Mouse (Mus musculus) midbrain, postnatal 0 days (tissue): Measurements from ENCODE around the gene Card19. TPM values are rescaled to one million over a fixed set of nuclear protein-coding genes. Genes with fewer than 3 reads are reported as not detected.
A peak's percentile ranks its signal among the peaks of the same experiment; 100 is the strongest.

Experiments
- ATAC-seq: fragments of 200-750 bp; cut with Nextera tagmentation; 2 replicates; pipeline ENCODE4 v1.8.0; 2017; ENCODE audit warnings: moderate number of reproducible peaks, mild to moderate bottlenecking, moderate TSS enrichment, moderate library complexity; ENCODE audit not compliant: low FRiP score
- DNase-seq: peaks from one replicate; pipeline ENCODE4 v3.0.0-alpha.2; 2015; ENCODE audit warnings: low spot score
- H3K27ac ChIP-seq: fragments of 300-500 bp; sonication (generic); 2 replicates; pipeline ENCODE4 v1.5.1; 2014; ENCODE audit warnings: low read depth, mild to moderate bottlenecking, low read length, mixed read lengths
- H3K27me3 ChIP-seq: fragments of 300-500 bp; sonication (generic); 2 replicates; pipeline ENCODE4 v1.6.1; 2014; ENCODE audit warnings: low read length, control low read depth, mixed read lengths; ENCODE audit not compliant: insufficient read depth
- H3K36me3 ChIP-seq: fragments of 300-500 bp; sonication (generic); 2 replicates; pipeline ENCODE4 v1.6.1; 2014; ENCODE audit warnings: low read length, control low read depth, mixed read lengths; ENCODE audit not compliant: insufficient read depth
- H3K4me1 ChIP-seq: fragments of 300-500 bp; sonication (generic); 2 replicates; pipeline ENCODE4 v1.6.1; 2014; ENCODE audit warnings: mild to moderate bottlenecking, control low read depth, antibody characterized with exemption, low read length, mixed read lengths; ENCODE audit not compliant: insufficient read depth
- H3K4me2 ChIP-seq: fragments of 300-500 bp; sonication (generic); 2 replicates; pipeline ENCODE4 v1.6.1; 2014; ENCODE audit warnings: low read depth, mild to moderate bottlenecking, low read length, mixed read lengths; ENCODE audit not compliant: poor library complexity, severe bottlenecking
- H3K4me3 ChIP-seq: fragments of 300-500 bp; sonication (generic); 2 replicates; pipeline ENCODE4 v1.5.1; 2014; ENCODE audit warnings: low read depth, mild to moderate bottlenecking, low read length, moderate library complexity
- H3K9ac ChIP-seq: fragments of 300-500 bp; sonication (generic); replicated peaks from 2 replicates; pipeline ENCODE4 v1.6.1; 2014; ENCODE audit warnings: mild to moderate bottlenecking, low read length, moderate library complexity, mixed read lengths; ENCODE audit not compliant: poor library complexity, severe bottlenecking
- H3K9me3 ChIP-seq: fragments of 300-500 bp; sonication (generic); 2 replicates; pipeline ENCODE4 v1.6.1; 2016; ENCODE audit warnings: low read length, control low read depth
- CTCF ChIP-seq: IDR thresholded peaks from 2 replicates; pipeline ENCODE4 v1.5.1; 2016; ENCODE audit warnings: antibody characterized with exemption, mild to moderate bottlenecking
- WGBS: fragments of 180-500 bp; shearing (Covaris S2); extraction: QIAGEN DNeasy Blood & Tissue Kit; methylation state at CpG from one replicate; pipeline ENCODE4 v1.1.7; 2014; 5-methylcytosine and 5-hydroxymethylcytosine counted together
- polyA plus RNA-seq: library from polyadenylated mRNA; unstranded; fragments of >200 nt; fragmentation: Nextera tagmentation; extraction: Ambion mirVana; gene quantifications from 2 replicates; pipeline ENCODE4 v1.2.1, GENCODE M21; 2015
- total RNA-seq: library from RNA; depleted of rRNA; stranded (reverse); fragments of >200 nt; gene quantifications from 2 replicates; pipeline ENCODE4 v1.2.3, GENCODE M21; 2014

Card19 gene
- total and polyA plus RNA-seq, 2 experiments from 2014 or later, result 32.7 to 44.5 TPM

GRCm38 (mm10) chr13:49170623-49171022 lies 45.2 kb downstream of the Card19 start:
- no peaks in the 10 kb centered on the region for H3K4me1 ChIP-seq
- no peak overlapping the region for H3K4me3 ChIP-seq
- H3K27me3 ChIP-seq, result no peaks in the 10 kb centered on the region
- H3K9ac ChIP-seq, result no peak overlapping the region
- no peak overlapping the region for H3K4me2 ChIP-seq
- no peak overlapping the region for H3K27ac ChIP-seq
- TF ChIP-seq CTCF, result no peak
- 94% methylated on average over 11 of the region's 11 CpGs for WGBS
- ATAC-seq (no peak), DNase-seq (no peak)
- H3K9me3 ChIP-seq, result no peaks in the 10 kb centered on the region
- H3K36me3 ChIP-seq, result no peaks in the 10 kb centered on the region

GRCm38 (mm10) chr13:49169448-49170207 lies 46.2 kb downstream of the Card19 start:
- no peak overlapping the region for H3K9ac ChIP-seq
- no peaks in the 10 kb centered on the region for H3K9me3 ChIP-seq
- no peak overlapping the region for H3K4me3 ChIP-seq
- no peaks in the 10 kb centered on the region for H3K36me3 ChIP-seq
- H3K4me2 ChIP-seq, result no peak overlapping the region
- no peaks in the 10 kb centered on the region for H3K4me1 ChIP-seq
- no peaks in the 10 kb centered on the region for H3K27me3 ChIP-seq
- peak; percentile 55; the same call in 1 of the 2 replicates for ATAC-seq
- WGBS, result 25% methylated on average over 17 of the region's 17 CpGs
- H3K27ac ChIP-seq, result no peak overlapping the region
- peak; percentile 91 for DNase-seq
- peak; percentile 95 for TF ChIP-seq CTCF

- DNase-seq (no peak), ATAC-seq (no peak)
- Histone ChIP-seq H3K9me3 (no peaks in the 10 kb centered on the region), H3K27ac (no peak overlapping the region), H3K4me3 (no peak overlapping the region), H3K9ac (no peak overlapping the region), H3K4me2 (no peak overlapping the region), H3K36me3 (no peaks in the 10 kb centered on the region), H3K4me1 (no peaks in the 10 kb centered on the region), H3K27me3 (no peaks in the 10 kb centered on the region)
- no peak for TF ChIP-seq CTCF
- 76% methylated on average over 9 of the region's 9 CpGs for WGBS
Measured at GRCm38 (mm10) chr13:49167081-49167480, 48.8 kb downstream of the Card19 start.

GRCm38 (mm10) chr13:49163645-49164044 lies 52.2 kb downstream of the Card19 start:
- no peaks in the 10 kb centered on the region for H3K36me3 ChIP-seq
- DNase-seq (no peak), ATAC-seq (no peak)
- no peaks in the 10 kb centered on the region for H3K9me3 ChIP-seq
- TF ChIP-seq CTCF, result no peak
- H3K9ac ChIP-seq, result no peak overlapping the region
- H3K4me1 ChIP-seq, result no peaks in the 10 kb centered on the region
- no peak overlapping the region for H3K4me3 ChIP-seq
- H3K27ac ChIP-seq, result no peak overlapping the region
- no peaks in the 10 kb centered on the region for H3K27me3 ChIP-seq
- H3K4me2 ChIP-seq, result no peak overlapping the region
- WGBS, result 84% methylated on average over 7 of the region's 7 CpGs

- 83% methylated on average over 4 of the region's 4 CpGs for WGBS
- Histone ChIP-seq H3K9ac (no peak overlapping the region), H3K36me3 (no peaks in the 10 kb centered on the region), H3K9me3 (no peaks in the 10 kb centered on the region), H3K4me3 (no peak overlapping the region), H3K27me3 (no peaks in the 10 kb centered on the region), H3K4me1 (no peaks in the 10 kb centered on the region), H3K27ac (no peak overlapping the region), H3K4me2 (no peak overlapping the region)
- DNase-seq (no peak), ATAC-seq (no peak)
- no peak for TF ChIP-seq CTCF
Measured at GRCm38 (mm10) chr13:49162722-49163121, 53.1 kb downstream of the Card19 start.

- Histone ChIP-seq H3K4me2 (no peak overlapping the region), H3K27ac (no peak overlapping the region), H3K4me1 (no peaks in the 10 kb centered on the region), H3K36me3 (no peaks in the 10 kb centered on the region), H3K4me3 (no peak overlapping the region), H3K9ac (no peak overlapping the region), H3K9me3 (no peaks in the 10 kb centered on the region), H3K27me3 (no peaks in the 10 kb centered on the region)
- DNase-seq (no peak), ATAC-seq (no peak)
- 59% methylated on average over 2 of the region's 2 CpGs for WGBS
- peak; percentile 28; the same call in 1 of the 2 replicates for TF ChIP-seq CTCF
Measured at GRCm38 (mm10) chr13:49161236-49161635, 54.6 kb downstream of the Card19 start.
